Comparison of ENCODE assay signal across 9 mouse cellular contexts in the genomic region with DNA sequence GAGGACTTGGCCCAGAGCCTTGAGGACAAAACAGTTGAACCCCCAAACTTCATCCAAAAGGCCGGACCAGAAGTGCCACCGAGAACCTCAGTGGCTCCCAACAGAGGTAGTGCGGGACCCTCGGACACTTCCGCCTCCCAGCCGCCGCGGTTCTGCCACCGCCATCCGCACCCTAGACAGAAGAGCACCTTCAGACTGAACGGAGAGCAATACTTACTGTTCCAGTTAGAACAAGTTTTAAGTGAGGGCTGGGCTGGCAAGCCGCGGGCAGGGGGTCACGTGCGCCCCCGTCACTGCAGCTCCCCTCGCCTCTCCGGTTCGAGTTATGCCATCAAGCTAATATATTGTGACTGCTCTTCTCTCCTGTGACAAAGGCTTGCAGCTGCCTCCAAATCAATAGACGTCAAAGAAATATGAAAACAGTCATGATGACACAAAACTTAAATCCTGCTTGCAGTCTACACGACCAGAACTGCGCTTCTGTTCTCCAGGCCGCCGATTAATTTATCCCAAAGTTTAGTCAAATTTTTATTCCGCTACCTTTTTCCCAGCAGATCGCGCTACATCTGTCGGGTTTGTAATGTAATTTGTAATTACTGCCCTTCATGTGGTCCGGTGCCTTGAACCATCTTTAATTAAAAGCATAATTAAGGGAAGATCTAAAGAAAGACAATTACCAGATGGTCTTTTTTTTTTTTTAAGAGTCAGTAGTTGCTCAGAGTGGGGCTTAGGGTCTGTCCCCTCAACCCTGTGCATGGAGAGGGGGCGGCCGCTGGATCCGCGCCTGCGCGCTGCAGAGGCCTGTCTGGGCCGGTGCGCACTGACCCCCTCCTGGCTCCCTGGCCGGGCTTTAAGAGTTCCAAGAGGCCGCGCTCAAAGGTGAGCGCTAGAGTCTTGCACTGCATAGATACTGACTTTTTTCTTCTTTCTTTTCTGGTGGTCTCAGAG. TPM values are rescaled to one million over a fixed set of nuclear protein-coding genes. Genes with fewer than 3 reads are reported as not detected.
DNase-seq lines count a peak whose midpoint lies in the region; ATAC-seq and TF ChIP-seq lines count a peak whose summit lies in the region.
"Had no signal": no experiment of that assay in that cellular context is flagged by ENCODE, and none has a peak within 500 bp of the region (broad histone marks: within the 10 kb centered on the region; RNA-seq: fewer than 3 reads in every experiment).

No protein-coding gene starts in this region.

- no peak for TF ChIP-seq CTCF in forebrain, postnatal 0 days (IDR thresholded peaks at IDR 0.05; ENCODE audit: low read depth)

- WGBS in heart, embryonic 16.5 days = 1% methylated on average over 41 of the region's 41 CpGs
- WGBS in forebrain, postnatal 0 days = 5% methylated on average over 41 of the region's 41 CpGs
- WGBS in midbrain, embryonic 16.5 days = under 1% methylated on average over 41 of the region's 41 CpGs

- no peak overlapping the region for H3K27ac ChIP-seq in heart, embryonic 16.5 days (ENCODE audit: low read length)
- no peak overlapping the region for H3K27ac ChIP-seq in forebrain, postnatal 0 days (ENCODE audit: low read depth, low read length)
- no peak overlapping the region for H3K27ac ChIP-seq in midbrain, embryonic 16.5 days (ENCODE audit: low read length)

- H3K4me2 ChIP-seq in heart, embryonic 16.5 days (ENCODE audit: low read depth, low read length) = peak overlapping the region; percentile 39
- peak overlapping the region; percentile 28 for H3K4me2 ChIP-seq in forebrain, postnatal 0 days (ENCODE audit: low read depth)
- peak overlapping the region; percentile 28; the same call in 1 of the 2 replicates for H3K4me2 ChIP-seq in midbrain, embryonic 16.5 days (ENCODE audit: low read length)

- no peak overlapping the region for H3K9ac ChIP-seq in heart, embryonic 16.5 days (ENCODE audit: low read length)
- no peak overlapping the region for H3K9ac ChIP-seq in forebrain, postnatal 0 days
- H3K9ac ChIP-seq in midbrain, embryonic 16.5 days (ENCODE audit: low read depth, low read length) = no peak overlapping the region

- no peaks in the 10 kb centered on the region for H3K9me3 ChIP-seq in heart, embryonic 16.5 days (replicated peaks; ENCODE audit: control insufficient read depth, low read length)
- H3K9me3 ChIP-seq in forebrain, postnatal 0 days (ENCODE audit: low read length) = no peaks in the 10 kb centered on the region
- H3K9me3 ChIP-seq in midbrain, embryonic 16.5 days (replicated peaks; ENCODE audit: control insufficient read depth, low read length, poor library complexity, severe bottlenecking) = no peaks in the 10 kb centered on the region

- no peak for ATAC-seq in heart, embryonic 16.5 days (replicated peaks; ENCODE audit: extremely low read depth, insufficient read depth, low FRiP score)
- peak; percentile 40; the same call in 1 of the 2 replicates for ATAC-seq in forebrain, postnatal 0 days
- peak; percentile 67 for ATAC-seq in midbrain, embryonic 16.5 days

- no peak for DNase-seq in heart, postnatal 36 days
- peak; percentile 84 to 89 for DNase-seq in cerebellum, postnatal 10 days
- DNase-seq in forebrain, postnatal 0 days = peak; percentile 33
- no peak for DNase-seq in thymus, postnatal 36 days
- no peak for DNase-seq in lung, postnatal 10 days
- DNase-seq in frontal cortex, postnatal 14 days (ENCODE audit: low spot score in 2 of 2) = no peak
- DNase-seq: kidney, postnatal 25 days had no signal

- H3K36me3 ChIP-seq in heart, embryonic 16.5 days (ENCODE audit: control insufficient read depth, insufficient read depth) = no peaks in the 10 kb centered on the region
- H3K36me3 ChIP-seq in forebrain, postnatal 0 days (ENCODE audit: insufficient read depth) = no peaks in the 10 kb centered on the region
- no peaks in the 10 kb centered on the region for H3K36me3 ChIP-seq in midbrain, embryonic 16.5 days (ENCODE audit: control insufficient read depth, insufficient read depth, low read length)

- H3K4me1 ChIP-seq in heart, embryonic 16.5 days (ENCODE audit: control insufficient read depth, insufficient read depth, low read length) = 0 out of 2 replicates have a peak, but pooled peaks cover 5% of the 10 kb centered on the region
- H3K4me1 ChIP-seq in forebrain, postnatal 0 days (ENCODE audit: insufficient read depth) = no peaks in the 10 kb centered on the region
- H3K4me1 ChIP-seq in midbrain, embryonic 16.5 days (ENCODE audit: control insufficient read depth, insufficient read depth, low read length) = no peaks in the 10 kb centered on the region

- H3K27me3 ChIP-seq in heart, embryonic 16.5 days (ENCODE audit: control insufficient read depth, insufficient read depth, low read length) = peaks cover 83% of the 10 kb centered on the region
- H3K27me3 ChIP-seq in forebrain, postnatal 0 days (ENCODE audit: insufficient read depth, low read length) = peaks cover 54% of the 10 kb centered on the region
- H3K27me3 ChIP-seq in midbrain, embryonic 16.5 days (ENCODE audit: control insufficient read depth, insufficient read depth, low read depth, low read length) = peaks cover 65% of the 10 kb centered on the region

- intact Hi-C loops in heart, postnatal 36 days (cut with DNase I) = no loop called here

- peak overlapping the region; percentile 13 for H3K4me3 ChIP-seq in heart, embryonic 16.5 days (ENCODE audit: low read length)
- H3K4me3 ChIP-seq in forebrain, postnatal 0 days (ENCODE audit: low read depth, low read length) = 0 out of 2 replicates have a peak overlapping the region, but pooled peaks have one; percentile 9
- no peak overlapping the region for H3K4me3 ChIP-seq in midbrain, embryonic 16.5 days (ENCODE audit: low read depth, low read length)

RNA-seq across cellular contexts. Expression of a gene that starts 8.5 kb away (rescaled TPM):
- not detected in 2 replicates for polyA plus RNA-seq in heart, embryonic 16.5 days (2015; fragmentation: Nextera tagmentation; extraction: Ambion mirVana)
- total RNA-seq in heart, postnatal 36 days (2021) = not detected
- total RNA-seq in forebrain, postnatal 0 days (2014; rRNA removed) = 19.0 and 32.9 TPM in 2 replicates
- 14.6 and 19.0 TPM in 2 replicates for polyA plus RNA-seq in forebrain, postnatal 0 days (2015; fragmentation: Nextera tagmentation; extraction: Ambion mirVana)
- polyA plus RNA-seq in midbrain, embryonic 16.5 days (2015; fragmentation: Nextera tagmentation; extraction: Ambion mirVana) = 17.4 and 25.7 TPM in 2 replicates

Comparison
In these comparisons a context has a peak if more than half of its experiments do, and no peak if none do; other contexts are left out.
1. DNase-seq: peak in cerebellum, postnatal 10 days (2 of 2) and forebrain, postnatal 0 days (single experiment); none in heart, postnatal 36 days (0 of 2), thymus, postnatal 36 days (0 of 2), lung, postnatal 10 days (single experiment) and frontal cortex, postnatal 14 days (0 of 2).
2. RNA of a gene that starts 8.5 kb away (polyA plus RNA-seq): 14.6 to 19.0 TPM in forebrain, postnatal 0 days and 17.4 to 25.7 TPM in midbrain, embryonic 16.5 days; not detected in heart, embryonic 16.5 days; every median in the first group is over 10 times any median in the second.
3. Peak in every context shown above with its lines, with median percentiles within 50 percentile points of each other: H3K4me2 ChIP-seq.